Mouse (Mus musculus): ENCODE measurements at regions not wholly inside any gene's neighbourhood (a gene's known extent, or its start where the extent isn't known, plus 50 kb on each side); places are given as distances from the start of the nearest gene placed in this dataset.

- no peak for TF ChIP-seq CTCF (IDR thresholded peaks at IDR 0.05)
- no peak for TF ChIP-seq EP300 (IDR thresholded peaks at IDR 0.05)
Measured at GRCm38 (mm10) chr5:119338711-119339110, 331.8 kb upstream of the Tbx3 start.

All from lung, postnatal 0 days (tissue).